Mouse (Mus musculus) kidney, embryonic 14.5 days (tissue): ENCODE results near the gene 2010300C02Rik. TPM values are rescaled to one million over a fixed set of nuclear protein-coding genes. Genes with fewer than 3 reads are reported as not detected.

ENCODE experiments used
- ATAC-seq: fragments of 200-750 bp; cut with Nextera tagmentation; 2 replicates; pipeline ENCODE4 v1.8.0; 2017; ENCODE audit warnings: moderate number of reproducible peaks, mild to moderate bottlenecking, moderate TSS enrichment, moderate library complexity; ENCODE audit not compliant: low FRiP score, low TSS enrichment
- H3K27ac ChIP-seq: fragments of 300-500 bp; sonication (generic); 2 replicates; pipeline ENCODE4 v1.5.1; 2014; ENCODE audit warnings: low read depth, mild to moderate bottlenecking, low read length, moderate library complexity, mixed read lengths
- H3K27me3 ChIP-seq: fragments of 300-500 bp; sonication (generic); 2 replicates; pipeline ENCODE4 v1.6.1; 2014; ENCODE audit warnings: mild to moderate bottlenecking, low read length; ENCODE audit not compliant: control insufficient read depth, insufficient read depth
- H3K36me3 ChIP-seq: fragments of 300-500 bp; sonication (generic); 2 replicates; pipeline ENCODE4 v1.6.1; 2014; ENCODE audit warnings: low read length, mixed read lengths; ENCODE audit not compliant: control insufficient read depth, insufficient read depth
- H3K4me1 ChIP-seq: fragments of 300-500 bp; sonication (generic); 2 replicates; pipeline ENCODE4 v1.6.1; 2014; ENCODE audit warnings: low read length, mixed read lengths; ENCODE audit not compliant: control insufficient read depth, insufficient read depth
- H3K4me2 ChIP-seq: fragments of 300-500 bp; sonication (generic); replicated peaks from 2 replicates; pipeline ENCODE4 v1.6.1; 2014; ENCODE audit warnings: low read depth, mild to moderate bottlenecking, low read length
- H3K4me3 ChIP-seq: fragments of 300-500 bp; sonication (generic); 2 replicates; pipeline ENCODE4 v1.5.1; 2014; ENCODE audit warnings: mild to moderate bottlenecking, low read length
- H3K9ac ChIP-seq: fragments of 300-500 bp; sonication (generic); 2 replicates; pipeline ENCODE4 v1.6.1; 2014; ENCODE audit warnings: low read depth, mild to moderate bottlenecking, low read length, moderate library complexity
- H3K9me3 ChIP-seq: fragments of 300-500 bp; sonication (generic); 2 replicates; pipeline ENCODE4 v1.6.1; 2016; ENCODE audit warnings: low read length; ENCODE audit not compliant: control insufficient read depth
- WGBS: fragments of 180-500 bp; shearing (Covaris S2); extraction: QIAGEN DNeasy Blood & Tissue Kit; methylation state at CpG from one replicate; pipeline ENCODE4 v1.1.7; 2014; 5-methylcytosine and 5-hydroxymethylcytosine counted together
- polyA plus RNA-seq: library from polyadenylated mRNA; unstranded; fragments of >200 nt; fragmentation: Nextera tagmentation; extraction: Ambion mirVana; gene quantifications from 2 replicates; pipeline ENCODE4 v1.2.1, GENCODE M21; 2014

2010300C02Rik gene
- polyA plus RNA-seq, 1 experiment from 2014 or later = 1.6 TPM

GRCm38 (mm10) chr1:37568379-37568778 lies 151.5 kb downstream of the 2010300C02Rik start:
- Histone ChIP-seq H3K4me1 (no peaks in the 10 kb centered on the region), H3K27ac (no peak overlapping the region), H3K9me3 (no peaks in the 10 kb centered on the region), H3K36me3 (no peaks in the 10 kb centered on the region), H3K9ac (no peak overlapping the region), H3K27me3 (no peaks in the 10 kb centered on the region), H3K4me2 (no peak overlapping the region), H3K4me3 (no peak overlapping the region)
- WGBS = 75% methylated on average over 1 of the region's 1 CpGs
- ATAC-seq = no peak

GRCm38 (mm10) chr1:37566754-37567153 lies 153.1 kb downstream of the 2010300C02Rik start:
- H3K36me3 ChIP-seq = no peaks in the 10 kb centered on the region
- H3K27ac ChIP-seq = no peak overlapping the region
- no peaks in the 10 kb centered on the region for H3K9me3 ChIP-seq
- no peak for ATAC-seq
- WGBS = 70% methylated on average over 4 of the region's 4 CpGs
- no peak overlapping the region for H3K4me2 ChIP-seq
- no peaks in the 10 kb centered on the region for H3K4me1 ChIP-seq
- H3K4me3 ChIP-seq = no peak overlapping the region
- H3K27me3 ChIP-seq = no peaks in the 10 kb centered on the region
- no peak overlapping the region for H3K9ac ChIP-seq

- Histone ChIP-seq H3K36me3 (no peaks in the 10 kb centered on the region), H3K4me1 (no peaks in the 10 kb centered on the region), H3K9ac (no peak overlapping the region), H3K4me3 (no peak overlapping the region), H3K4me2 (no peak overlapping the region), H3K9me3 (no peaks in the 10 kb centered on the region), H3K27me3 (no peaks in the 10 kb centered on the region), H3K27ac (no peak overlapping the region)
- 64% methylated on average over 2 of the region's 2 CpGs for WGBS
- no peak for ATAC-seq
Measured at GRCm38 (mm10) chr1:37566344-37566743, 153.5 kb downstream of the 2010300C02Rik start.

GRCm38 (mm10) chr1:37565396-37565795 lies 154.5 kb downstream of the 2010300C02Rik start:
- H3K27ac ChIP-seq = no peak overlapping the region
- H3K4me1 ChIP-seq = no peaks in the 10 kb centered on the region
- no peak overlapping the region for H3K4me2 ChIP-seq
- 63% methylated on average over 6 of the region's 6 CpGs for WGBS
- H3K9ac ChIP-seq = no peak overlapping the region
- H3K36me3 ChIP-seq = no peaks in the 10 kb centered on the region
- no peak overlapping the region for H3K4me3 ChIP-seq
- ATAC-seq = no peak
- H3K27me3 ChIP-seq = no peaks in the 10 kb centered on the region
- H3K9me3 ChIP-seq = no peaks in the 10 kb centered on the region

- H3K27ac ChIP-seq = no peak overlapping the region
- H3K36me3 ChIP-seq = no peaks in the 10 kb centered on the region
- ATAC-seq = no peak
- H3K4me3 ChIP-seq = no peak overlapping the region
- 89% methylated on average over 3 of the region's 3 CpGs for WGBS
- no peak overlapping the region for H3K9ac ChIP-seq
- H3K4me2 ChIP-seq = no peak overlapping the region
- H3K9me3 ChIP-seq = no peaks in the 10 kb centered on the region
- no peaks in the 10 kb centered on the region for H3K27me3 ChIP-seq
- H3K4me1 ChIP-seq = no peaks in the 10 kb centered on the region
Measured at GRCm38 (mm10) chr1:37561955-37562354, 157.9 kb downstream of the 2010300C02Rik start.

Other genes starting within 250 kb of the 2010300C02Rik start
- gene Mgat4a, start 179.1 kb downstream of the 2010300C02Rik start, polyA plus RNA-seq = 7.1 and 9.5 TPM in 2 replicates
- gene Tsga10, start 146.3 kb upstream of the 2010300C02Rik start, polyA plus RNA-seq = 5.0 and 7.4 TPM in 2 replicates
- gene Lipt1, start 151.7 kb upstream of the 2010300C02Rik start, polyA plus RNA-seq = 10.0 and 11.0 TPM in 2 replicates
- 27.6 and 36.0 TPM in 2 replicates for gene Mitd1, start 170.3 kb upstream of the 2010300C02Rik start, polyA plus RNA-seq
- 269 and 340 TPM in 2 replicates for gene Mrpl30, start 170.4 kb upstream of the 2010300C02Rik start, polyA plus RNA-seq
- gene Lyg2, start 196.4 kb upstream of the 2010300C02Rik start, polyA plus RNA-seq = not detected in 2 replicates
- gene Lyg1, start 237.7 kb upstream of the 2010300C02Rik start, polyA plus RNA-seq = not detected in 2 replicates